Mouse (Mus musculus): ENCODE results near the gene Reln.

DNA sequence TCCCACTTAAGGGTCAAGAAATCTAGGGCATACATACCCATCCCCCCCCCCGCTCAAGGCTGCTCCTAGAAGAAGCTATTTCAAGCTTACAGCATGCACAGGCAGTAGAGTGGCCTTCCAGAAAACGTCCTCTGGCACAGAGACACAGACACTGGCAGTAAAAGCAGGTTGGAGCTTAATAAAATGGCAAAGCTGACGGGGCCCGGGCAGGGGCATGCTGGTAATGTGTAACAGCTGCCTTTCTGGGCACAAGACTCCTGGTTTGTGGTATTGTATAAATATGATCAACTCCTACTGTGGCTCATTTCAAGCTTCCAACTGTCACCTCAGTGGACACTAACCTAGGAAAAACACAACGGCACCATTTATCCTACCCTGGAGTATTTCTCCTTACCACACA is 42.2 kb downstream of the Reln start:
- no peak for TF ChIP-seq CTCF (IDR thresholded peaks at IDR 0.05; ENCODE audit: borderline replicate concordance, insufficient read depth, low read depth, low read length)
- no peak for TF ChIP-seq POLR2A (IDR thresholded peaks at IDR 0.05; ENCODE audit: borderline replicate concordance, insufficient read depth, low read length)

Data from cerebellum, adult 2 months (tissue).